Mouse (Mus musculus): ENCODE results near the gene Ptpdc1. TPM values are rescaled to one million over a fixed set of nuclear protein-coding genes. Genes with fewer than 3 reads are reported as not detected.

Gene Ptpdc1
- polyA plus RNA-seq (2015; fragmentation: Nextera tagmentation; extraction: Ambion mirVana): 14.3 and 16.3 TPM in 2 replicates

DNA sequence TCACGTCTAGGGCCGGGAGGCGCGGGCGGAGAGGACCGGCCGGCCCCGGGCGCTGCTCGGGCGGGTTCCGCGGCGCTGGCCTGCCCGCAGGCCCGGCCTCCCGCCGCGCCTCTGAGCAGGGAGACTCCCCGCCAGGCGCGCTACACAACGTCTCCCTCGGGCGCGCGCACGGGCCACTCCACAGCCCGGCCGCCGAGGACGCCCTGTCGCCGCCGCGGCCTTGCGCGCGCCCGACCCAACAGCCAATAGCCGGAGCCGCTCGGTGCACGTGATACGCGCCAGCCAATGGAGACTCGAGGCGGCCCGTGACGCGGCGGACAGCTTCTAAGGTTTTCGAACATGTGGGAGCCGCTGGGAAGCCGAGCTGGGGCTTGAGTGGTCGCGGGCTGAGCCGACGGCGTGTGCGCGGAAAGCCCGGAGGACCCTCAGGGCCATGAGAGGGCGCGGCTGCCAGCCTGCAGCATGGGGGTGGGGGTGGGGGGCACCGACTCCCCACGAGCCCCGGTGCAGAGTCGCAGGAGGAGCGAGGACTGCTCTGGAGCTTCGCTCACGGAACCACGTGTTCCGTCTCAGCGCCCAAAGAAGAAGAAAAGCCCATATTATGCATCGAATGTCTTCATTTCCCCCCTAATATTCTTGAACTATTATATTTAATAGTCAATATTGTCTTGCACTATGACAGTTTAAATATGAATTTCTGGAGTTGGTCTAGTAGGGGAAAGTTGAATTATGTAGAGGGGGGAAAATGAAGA is at the start of gene Ptpdc1:
TSS of gene Ptpdc1 (minus strand) at position 232 of the 752 bp plus-strand sequence.

DNA sequence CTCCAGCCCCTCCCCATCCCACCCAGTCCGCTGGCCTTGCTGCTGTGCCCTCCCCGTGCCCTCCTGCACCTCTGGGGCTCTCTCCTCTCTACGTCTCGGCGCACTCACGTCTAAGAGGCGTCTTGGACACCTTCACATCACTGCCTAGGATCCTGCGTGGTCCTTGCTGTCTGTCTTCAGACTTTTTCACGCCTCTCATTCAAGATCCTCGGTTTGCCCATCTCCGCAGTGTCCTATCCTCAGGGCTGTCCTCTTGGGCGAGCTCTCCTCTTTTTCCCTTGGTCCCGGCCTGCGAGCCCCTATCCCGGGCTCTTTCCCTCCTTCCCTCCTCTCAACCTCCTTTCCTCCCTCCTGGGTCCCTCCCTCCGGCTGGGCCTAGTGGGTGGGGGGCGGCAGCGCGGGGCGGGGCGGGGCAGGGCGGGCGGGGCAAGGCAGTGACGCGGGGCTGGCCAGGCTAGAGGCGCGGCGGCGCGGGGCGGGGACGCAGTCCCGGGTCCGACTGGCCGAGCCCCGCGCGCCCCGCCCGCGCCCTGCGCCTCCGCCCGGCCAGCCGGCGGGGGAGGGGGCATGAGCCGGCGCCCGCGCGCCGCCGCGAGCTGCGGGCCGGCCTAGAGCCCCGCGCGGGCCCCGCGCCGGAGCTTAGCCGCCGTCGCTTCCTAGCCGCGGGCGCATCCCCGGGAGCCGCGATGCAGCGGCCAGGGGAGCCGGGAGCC is 37.1 kb upstream of the Ptpdc1 start, which contains the start of gene Barx1:
TSS of gene Barx1 (plus strand) at position 568 of the 713 bp plus-strand sequence.

MicroRNA genes within 50 kb of the gene (microRNA counts, 519-probe panel; counts per million panel counts)
- 7,222 counts per million, percentile 97 among the panel's probes with 10 or more counts for microRNA mmu-let-7a
- microRNA mmu-let-7d: 6,797 counts per million, percentile 93 among the panel's probes with 10 or more counts
- 6,209 counts per million, percentile 88 among the panel's probes with 10 or more counts for microRNA mmu-let-7f

Small RNAs within 50 kb of the gene (microRNA-seq; reads per million reads assigned to microRNA genes)
- gene Gm24111 (not detected), gene Mirlet7a-1 (246 reads per million, percentile 56 among the genes with 10 or more reads in this experiment), gene Mirlet7d (7,223 reads per million, percentile 94 among the genes with 10 or more reads in this experiment), gene Mirlet7f-1 (not detected)

Other genes starting within 250 kb of the Ptpdc1 start
- 3.6 and 3.8 TPM in 2 replicates for gene Zfp169, start 112.2 kb downstream of the Ptpdc1 start, polyA plus RNA-seq (2015; fragmentation: Nextera tagmentation; extraction: Ambion mirVana)
- 2.6 TPM in 2 replicates for gene A830005F24Rik, start 112.1 kb downstream of the Ptpdc1 start, polyA plus RNA-seq (2015; fragmentation: Nextera tagmentation; extraction: Ambion mirVana)
- gene Barx1, start 37.3 kb upstream of the Ptpdc1 start, polyA plus RNA-seq (2015; fragmentation: Nextera tagmentation; extraction: Ambion mirVana): not detected in 2 replicates
- 5.0 and 6.2 TPM in 2 replicates for gene Phf2, start 245.5 kb upstream of the Ptpdc1 start, polyA plus RNA-seq (2015; fragmentation: Nextera tagmentation; extraction: Ambion mirVana)